Mouse (Mus musculus): ENCODE measurements around the gene Ahcyl2. TPM values are rescaled to one million over a fixed set of nuclear protein-coding genes. Genes with fewer than 3 reads are reported as not detected.

Gene Ahcyl2
- polyA plus RNA-seq, 1 experiment from 2014 or later = 11.7 TPM

DNA sequence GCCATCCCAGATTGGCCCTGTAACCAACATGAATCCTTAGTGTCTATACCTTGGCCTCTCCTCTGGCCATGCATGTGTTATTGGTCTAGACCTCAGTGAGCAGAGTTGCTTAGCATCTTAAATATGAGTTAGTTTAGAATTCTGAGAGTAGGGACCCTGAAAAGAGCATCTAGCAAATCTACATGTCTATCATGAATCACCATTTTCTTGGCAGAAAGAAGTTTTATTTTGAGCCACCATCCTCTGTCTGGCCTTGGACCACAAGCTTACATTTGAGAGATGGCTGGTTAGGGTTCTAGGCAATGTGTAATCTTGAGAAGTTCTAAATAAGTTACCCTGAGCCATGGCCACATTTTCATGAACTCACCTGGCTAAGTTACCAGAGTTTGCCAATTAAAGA, 162.3 kb downstream of the Ahcyl2 start:
- no peak for ATAC-seq (ENCODE audit: insufficient number of reproducible peaks, insufficient read depth, low FRiP score, low read depth)
- Histone ChIP-seq H3K4me1 (ENCODE audit: control insufficient read depth in 2 of 2, insufficient read depth in 2 of 2, low read length in 2 of 2) (no peaks in the 10 kb centered on the region), H3K4me3 (ENCODE audit: control insufficient read depth in 1 of 2, insufficient read depth in 1 of 2, low read depth in 1 of 2, low read length in 2 of 2) (no peak overlapping the region), H3K27ac (replicated peaks in 1 of 2; ENCODE audit: control insufficient read depth in 1 of 2, insufficient read depth in 1 of 2, low read depth in 2 of 2, low read length in 2 of 2) (no peak overlapping the region), H3K9ac (ENCODE audit: low read length) (no peak overlapping the region), H3K4me2 (ENCODE audit: low read length) (no peak overlapping the region), H3K9me3 (ENCODE audit: control insufficient read depth, low read length) (0 out of 2 replicates have a peak, but pooled peaks cover 2% of the 10 kb centered on the region), H3K36me3 (ENCODE audit: control insufficient read depth, insufficient read depth, low read length) (peaks cover 98% of the 10 kb centered on the region), H3K27me3 (ENCODE audit: control insufficient read depth, insufficient read depth, low read length) (no peaks in the 10 kb centered on the region)

DNA sequence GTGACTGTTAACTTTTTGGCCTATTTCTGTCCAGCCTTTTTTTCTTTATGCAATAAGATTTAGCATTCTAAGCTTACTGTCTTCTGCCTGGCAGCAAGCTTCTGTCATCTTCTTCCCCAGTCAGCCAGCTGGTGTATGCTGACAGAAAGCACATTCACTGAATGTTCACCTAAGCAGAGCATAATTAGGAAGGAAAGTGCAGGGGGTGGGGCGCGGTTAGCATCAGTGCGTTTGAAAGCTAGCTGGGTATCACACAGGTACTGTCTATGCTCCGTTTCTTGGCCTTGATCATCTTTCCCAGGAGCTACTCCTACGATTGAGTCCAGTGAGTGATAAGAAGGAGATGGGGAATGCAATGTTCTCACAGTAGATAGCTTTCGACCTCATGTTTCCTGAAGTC, 162.9 kb downstream of the Ahcyl2 start:
- no peak overlapping the region for H3K9ac ChIP-seq (ENCODE audit: low read length)
- no peaks in the 10 kb centered on the region for H3K4me1 ChIP-seq (ENCODE audit: control insufficient read depth in 2 of 2, insufficient read depth in 2 of 2, low read length in 2 of 2)
- no peak overlapping the region for H3K4me2 ChIP-seq (ENCODE audit: low read length)
- H3K9me3 ChIP-seq (ENCODE audit: control insufficient read depth, low read length) = 0 out of 2 replicates have a peak, but pooled peaks cover 2% of the 10 kb centered on the region
- H3K4me3 ChIP-seq (ENCODE audit: control insufficient read depth in 1 of 2, insufficient read depth in 1 of 2, low read depth in 1 of 2, low read length in 2 of 2) = no peak overlapping the region
- 62% methylated on average over 6 of the region's 6 CpGs for WGBS
- H3K27me3 ChIP-seq (ENCODE audit: control insufficient read depth, insufficient read depth, low read length) = no peaks in the 10 kb centered on the region
- peaks cover 98% of the 10 kb centered on the region for H3K36me3 ChIP-seq (ENCODE audit: control insufficient read depth, insufficient read depth, low read length)
- no peak overlapping the region for H3K27ac ChIP-seq (replicated peaks in 1 of 2; ENCODE audit: control insufficient read depth in 1 of 2, insufficient read depth in 1 of 2, low read depth in 2 of 2, low read length in 2 of 2)
- ATAC-seq (ENCODE audit: insufficient number of reproducible peaks, insufficient read depth, low FRiP score, low read depth) = no peak

DNA sequence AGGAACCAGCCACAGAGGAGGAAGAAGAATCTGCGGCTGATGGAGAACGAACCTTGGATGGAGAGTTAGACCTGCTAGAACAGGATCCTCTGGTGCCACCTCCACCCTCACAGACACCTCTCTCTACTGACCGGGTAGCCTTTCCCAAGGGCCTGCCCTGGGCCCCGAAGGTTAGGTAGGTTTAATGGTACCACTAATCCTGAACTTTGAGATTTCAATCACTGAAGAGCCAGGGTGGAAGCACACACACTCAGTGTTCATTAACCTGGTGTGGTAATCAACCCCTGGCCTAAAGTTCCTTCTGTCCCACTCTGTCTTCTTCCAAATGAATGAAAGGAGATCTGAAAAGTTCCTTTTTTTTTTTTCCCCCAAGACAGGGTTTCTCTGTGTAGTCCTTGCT, 163.4 kb downstream of the Ahcyl2 start:
- Histone ChIP-seq H3K4me2 (ENCODE audit: low read length) (no peak overlapping the region), H3K27ac (replicated peaks in 1 of 2; ENCODE audit: control insufficient read depth in 1 of 2, insufficient read depth in 1 of 2, low read depth in 2 of 2, low read length in 2 of 2) (no peak overlapping the region), H3K36me3 (ENCODE audit: control insufficient read depth, insufficient read depth, low read length) (peaks cover 98% of the 10 kb centered on the region), H3K9me3 (ENCODE audit: control insufficient read depth, low read length) (0 out of 2 replicates have a peak, but pooled peaks cover 2% of the 10 kb centered on the region), H3K9ac (ENCODE audit: low read length) (no peak overlapping the region), H3K4me1 (ENCODE audit: control insufficient read depth in 2 of 2, insufficient read depth in 2 of 2, low read length in 2 of 2) (no peaks in the 10 kb centered on the region), H3K4me3 (ENCODE audit: control insufficient read depth in 1 of 2, insufficient read depth in 1 of 2, low read depth in 1 of 2, low read length in 2 of 2) (no peak overlapping the region), H3K27me3 (ENCODE audit: control insufficient read depth, insufficient read depth, low read length) (no peaks in the 10 kb centered on the region)
- WGBS = 84% methylated on average over 4 of the region's 4 CpGs
- ATAC-seq (ENCODE audit: insufficient number of reproducible peaks, insufficient read depth, low FRiP score, low read depth) = no peak

DNA sequence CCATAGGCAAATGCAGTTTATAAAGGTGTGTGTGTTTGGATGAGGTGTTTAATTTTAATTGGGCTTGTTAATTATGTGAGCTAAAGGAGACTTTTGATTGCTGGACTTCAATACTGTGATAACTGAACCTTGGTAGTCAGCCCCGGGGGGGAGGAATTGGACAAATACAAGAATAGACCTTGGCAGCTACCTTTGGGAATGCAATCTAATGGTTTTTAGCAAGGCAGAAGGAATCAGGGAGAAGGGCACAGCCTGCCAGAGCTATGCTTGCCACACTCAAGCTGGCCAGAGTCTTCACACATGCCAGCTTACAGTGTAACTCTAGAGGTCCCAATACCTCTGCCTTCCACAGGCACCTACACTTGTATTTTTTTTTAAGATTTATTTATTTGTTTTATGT, 167.9 kb downstream of the Ahcyl2 start:
- 0 out of 2 replicates have a peak, but pooled peaks cover 2% of the 10 kb centered on the region for H3K9me3 ChIP-seq (ENCODE audit: control insufficient read depth, low read length)
- H3K4me1 ChIP-seq (ENCODE audit: control insufficient read depth in 2 of 2, insufficient read depth in 2 of 2, low read length in 2 of 2) = peaks cover 0 to 8% of the 10 kb centered on the region in 2 experiments; a peak in 1 of 4 replicates
- H3K27ac ChIP-seq (replicated peaks in 1 of 2; ENCODE audit: control insufficient read depth in 1 of 2, insufficient read depth in 1 of 2, low read depth in 2 of 2, low read length in 2 of 2) = no peak overlapping the region
- H3K36me3 ChIP-seq (ENCODE audit: control insufficient read depth, insufficient read depth, low read length) = peaks cover 98% of the 10 kb centered on the region
- no peak overlapping the region for H3K9ac ChIP-seq (ENCODE audit: low read length)
- no peak for ATAC-seq (ENCODE audit: insufficient number of reproducible peaks, insufficient read depth, low FRiP score, low read depth)
- 84% methylated on average over 1 of the region's 1 CpGs for WGBS
- no peaks in the 10 kb centered on the region for H3K27me3 ChIP-seq (ENCODE audit: control insufficient read depth, insufficient read depth, low read length)
- H3K4me3 ChIP-seq (ENCODE audit: control insufficient read depth in 1 of 2, insufficient read depth in 1 of 2, low read depth in 1 of 2, low read length in 2 of 2) = no peak overlapping the region
- no peak overlapping the region for H3K4me2 ChIP-seq (ENCODE audit: low read length)

DNA sequence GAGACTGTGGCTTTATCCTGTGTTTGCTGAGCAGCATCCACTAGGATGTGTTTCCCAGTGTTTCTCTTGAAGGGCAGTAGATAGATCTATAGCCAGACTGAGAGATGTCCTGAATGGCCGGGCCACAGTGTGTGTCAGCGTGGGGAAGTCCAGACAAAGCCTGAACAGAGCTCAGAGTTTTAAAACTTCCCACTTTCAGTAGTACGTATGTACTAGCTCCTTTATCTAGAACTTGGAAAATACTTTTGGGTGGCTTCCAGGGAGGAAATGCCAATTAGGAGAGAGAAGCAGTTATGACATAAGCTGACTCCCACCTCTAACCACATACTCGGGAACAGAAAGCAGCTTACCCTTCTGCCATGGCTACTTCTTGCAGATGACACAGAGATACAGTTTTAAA, 172.6 kb downstream of the Ahcyl2 start:
- H3K4me1 ChIP-seq (ENCODE audit: control insufficient read depth in 2 of 2, insufficient read depth in 2 of 2, low read length in 2 of 2) = peaks cover 0 to 13% of the 10 kb centered on the region in 2 experiments; a peak in 1 of 4 replicates
- ATAC-seq (ENCODE audit: insufficient number of reproducible peaks, insufficient read depth, low FRiP score, low read depth) = no peak
- no peak overlapping the region for H3K9ac ChIP-seq (ENCODE audit: low read length)
- no peak overlapping the region for H3K4me3 ChIP-seq (ENCODE audit: control insufficient read depth in 1 of 2, insufficient read depth in 1 of 2, low read depth in 1 of 2, low read length in 2 of 2)
- H3K36me3 ChIP-seq (ENCODE audit: control insufficient read depth, insufficient read depth, low read length) = peaks cover 97% of the 10 kb centered on the region
- peak overlapping the region; percentile 6 to 47; a peak in 2 of 4 replicates for H3K27ac ChIP-seq (replicated peaks in 1 of 2; ENCODE audit: control insufficient read depth in 1 of 2, insufficient read depth in 1 of 2, low read depth in 2 of 2, low read length in 2 of 2)
- no peaks in the 10 kb centered on the region for H3K9me3 ChIP-seq (ENCODE audit: control insufficient read depth, low read length)
- H3K27me3 ChIP-seq (ENCODE audit: control insufficient read depth, insufficient read depth, low read length) = no peaks in the 10 kb centered on the region
- 34% methylated on average over 4 of the region's 4 CpGs for WGBS
- H3K4me2 ChIP-seq (ENCODE audit: low read length) = no peak overlapping the region

DNA sequence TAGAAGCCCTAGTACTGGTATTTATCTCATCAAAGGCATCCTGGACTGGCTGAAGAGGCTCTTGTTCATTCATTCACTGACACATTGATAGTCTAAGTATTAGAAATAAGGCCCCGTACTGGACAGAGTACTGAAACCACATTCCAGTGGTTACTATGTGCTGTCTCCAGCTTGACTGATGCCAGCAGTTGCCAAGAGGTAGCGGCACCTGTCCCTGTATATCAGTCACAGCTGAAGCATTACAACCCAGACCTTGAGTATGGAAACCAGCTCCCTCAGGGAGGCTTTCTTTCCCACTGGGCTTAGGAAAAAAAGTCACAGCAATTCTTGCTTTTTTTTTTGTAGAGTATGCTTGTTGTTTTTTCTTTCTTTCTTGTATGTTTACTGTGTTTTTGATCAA, 173.2 kb downstream of the Ahcyl2 start:
- Histone ChIP-seq H3K27ac (replicated peaks in 1 of 2; ENCODE audit: control insufficient read depth in 1 of 2, insufficient read depth in 1 of 2, low read depth in 2 of 2, low read length in 2 of 2) (no peak overlapping the region), H3K36me3 (ENCODE audit: control insufficient read depth, insufficient read depth, low read length) (peaks cover 97% of the 10 kb centered on the region)
- WGBS = 53% methylated on average over 2 of the region's 2 CpGs

DNA sequence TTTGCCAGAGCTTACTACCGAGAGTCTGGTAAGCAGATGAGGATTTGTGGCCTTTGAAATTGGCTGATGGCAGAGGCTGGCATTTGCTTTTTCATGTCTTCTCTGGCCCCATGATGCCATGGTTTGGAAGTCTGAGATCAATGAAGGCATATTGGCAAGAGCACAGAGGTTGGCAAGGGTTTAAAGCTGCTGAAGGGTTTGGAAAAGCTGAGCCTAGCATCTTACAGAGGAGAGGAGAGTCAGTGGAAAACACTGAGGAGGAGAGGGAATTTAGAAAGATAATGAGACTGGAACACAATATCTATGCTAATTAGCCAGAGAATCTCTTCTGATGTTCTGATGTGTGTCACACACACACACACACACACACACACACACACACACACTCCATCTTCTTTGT, 176.7 kb downstream of the Ahcyl2 start:
- no peak overlapping the region for H3K4me2 ChIP-seq (ENCODE audit: low read length)
- no peak for ATAC-seq (ENCODE audit: insufficient number of reproducible peaks, insufficient read depth, low FRiP score, low read depth)
- no peaks in the 10 kb centered on the region for H3K27me3 ChIP-seq (ENCODE audit: control insufficient read depth, insufficient read depth, low read length)
- peaks cover 0 to 13% of the 10 kb centered on the region in 2 experiments; a peak in 1 of 4 replicates for H3K4me1 ChIP-seq (ENCODE audit: control insufficient read depth in 2 of 2, insufficient read depth in 2 of 2, low read length in 2 of 2)
- H3K27ac ChIP-seq (replicated peaks in 1 of 2; ENCODE audit: control insufficient read depth in 1 of 2, insufficient read depth in 1 of 2, low read depth in 2 of 2, low read length in 2 of 2) = no peak overlapping the region
- no peak overlapping the region for H3K9ac ChIP-seq (ENCODE audit: low read length)
- H3K9me3 ChIP-seq (ENCODE audit: control insufficient read depth, low read length) = no peaks in the 10 kb centered on the region
- H3K36me3 ChIP-seq (ENCODE audit: control insufficient read depth, insufficient read depth, low read length) = peaks cover 89% of the 10 kb centered on the region
- 68% methylated on average over 1 of the region's 1 CpGs for WGBS
- H3K4me3 ChIP-seq (ENCODE audit: control insufficient read depth in 1 of 2, insufficient read depth in 1 of 2, low read depth in 1 of 2, low read length in 2 of 2) = no peak overlapping the region

More for the DNA sequence above, 173.2 kb downstream of the Ahcyl2 start:
- no peak overlapping the region for H3K4me3 ChIP-seq (ENCODE audit: control insufficient read depth in 1 of 2, insufficient read depth in 1 of 2, low read depth in 1 of 2, low read length in 2 of 2)
- H3K9me3 ChIP-seq (ENCODE audit: control insufficient read depth, low read length) = no peaks in the 10 kb centered on the region
- no peak for ATAC-seq (ENCODE audit: insufficient number of reproducible peaks, insufficient read depth, low FRiP score, low read depth)
- no peaks in the 10 kb centered on the region for H3K27me3 ChIP-seq (ENCODE audit: control insufficient read depth, insufficient read depth, low read length)
- no peak overlapping the region for H3K4me2 ChIP-seq (ENCODE audit: low read length)
- H3K4me1 ChIP-seq (ENCODE audit: control insufficient read depth in 2 of 2, insufficient read depth in 2 of 2, low read length in 2 of 2) = peaks cover 0 to 13% of the 10 kb centered on the region in 2 experiments; a peak in 1 of 4 replicates
- H3K9ac ChIP-seq (ENCODE audit: low read length) = no peak overlapping the region

DNA sequence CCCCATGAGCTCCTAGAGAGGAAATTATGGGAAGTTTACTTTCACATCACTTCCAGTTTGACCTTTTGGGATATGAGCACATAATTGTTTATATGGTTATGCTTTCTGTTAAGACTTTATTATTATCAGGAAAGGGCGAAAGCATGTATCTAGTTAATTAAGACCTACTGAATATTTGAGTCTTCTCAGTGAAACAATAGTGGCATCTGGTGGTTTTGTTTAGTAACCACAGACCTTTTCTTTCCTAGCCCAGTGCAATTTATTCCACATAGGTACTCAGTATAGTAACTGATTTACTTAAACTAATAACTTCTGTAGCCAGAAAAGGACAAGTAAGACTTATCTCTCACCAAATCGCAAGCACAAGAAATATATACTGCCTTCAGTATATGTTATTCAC, 178.8 kb downstream of the Ahcyl2 start:
- Histone ChIP-seq H3K9ac (ENCODE audit: low read length) (no peak overlapping the region), H3K27ac (replicated peaks in 1 of 2; ENCODE audit: control insufficient read depth in 1 of 2, insufficient read depth in 1 of 2, low read depth in 2 of 2, low read length in 2 of 2) (no peak overlapping the region), H3K27me3 (ENCODE audit: control insufficient read depth, insufficient read depth, low read length) (no peaks in the 10 kb centered on the region), H3K36me3 (ENCODE audit: control insufficient read depth, insufficient read depth, low read length) (peaks cover 75% of the 10 kb centered on the region), H3K4me1 (ENCODE audit: control insufficient read depth in 2 of 2, insufficient read depth in 2 of 2, low read length in 2 of 2) (no peaks in the 10 kb centered on the region), H3K4me3 (ENCODE audit: control insufficient read depth in 1 of 2, insufficient read depth in 1 of 2, low read depth in 1 of 2, low read length in 2 of 2) (no peak overlapping the region), H3K9me3 (ENCODE audit: control insufficient read depth, low read length) (no peaks in the 10 kb centered on the region), H3K4me2 (ENCODE audit: low read length) (no peak overlapping the region)
- no peak for ATAC-seq (ENCODE audit: insufficient number of reproducible peaks, insufficient read depth, low FRiP score, low read depth)
- 74% methylated on average over 2 of the region's 2 CpGs for WGBS

All from heart, embryonic 14.5 days (tissue).